Mouse (Mus musculus) intestine, embryonic 14.5 days (tissue): ENCODE results near the gene Mrps12. TPM values are rescaled to one million over a fixed set of nuclear protein-coding genes. Genes with fewer than 3 reads are reported as not detected.
A peak's percentile ranks its signal among the peaks of the same experiment; 100 is the strongest.

Experiments
- ATAC-seq: fragments of 200-750 bp; cut with Nextera tagmentation; replicated peaks from 2 replicates; pipeline ENCODE4 v1.8.0; 2017; ENCODE audit warnings: low read depth, moderate number of reproducible peaks, moderate TSS enrichment, moderate library complexity; ENCODE audit not compliant: low FRiP score, low TSS enrichment
- DNase-seq: peaks from one replicate; pipeline ENCODE4 v3.0.0-alpha.2; 2018; ENCODE audit warnings: low spot score
- H3K27ac ChIP-seq: fragments of 300-500 bp; sonication (generic); 2 replicates; pipeline ENCODE4 v1.5.1; 2014; ENCODE audit warnings: low read depth, mild to moderate bottlenecking, control low read depth
- H3K27me3 ChIP-seq: fragments of 300-500 bp; sonication (generic); replicated peaks from 2 replicates; pipeline ENCODE4 v1.6.1; 2014; ENCODE audit warnings: low read length, control low read depth; ENCODE audit not compliant: control insufficient read depth, insufficient read depth
- H3K36me3 ChIP-seq: fragments of 300-500 bp; sonication (generic); 2 replicates; pipeline ENCODE4 v1.6.1; 2014; ENCODE audit warnings: low read length, control low read depth; ENCODE audit not compliant: control insufficient read depth, insufficient read depth
- H3K4me1 ChIP-seq: fragments of 300-500 bp; sonication (generic); replicated peaks from 2 replicates; pipeline ENCODE4 v1.6.1; 2014; ENCODE audit warnings: low read length, control low read depth, mixed read lengths; ENCODE audit not compliant: control insufficient read depth, insufficient read depth
- H3K4me2 ChIP-seq: fragments of 300-500 bp; sonication (generic); 2 replicates; pipeline ENCODE4 v1.6.1; 2014; ENCODE audit warnings: low read length
- H3K4me3 ChIP-seq: fragments of 300-500 bp; sonication (generic); 2 replicates; pipeline ENCODE4 v1.5.1; 2014; ENCODE audit warnings: low read depth, low read length, control low read depth, mixed read lengths
- H3K9ac ChIP-seq: fragments of 300-500 bp; sonication (generic); 2 replicates; pipeline ENCODE4 v1.6.1; 2014; ENCODE audit warnings: mild to moderate bottlenecking, low read length
- H3K9me3 ChIP-seq: fragments of 300-500 bp; sonication (generic); 2 replicates; pipeline ENCODE4 v1.6.1; 2016; ENCODE audit warnings: low read length, control low read depth; ENCODE audit not compliant: control insufficient read depth
- WGBS: fragments of 180-500 bp; shearing (Covaris S2); extraction: QIAGEN DNeasy Blood & Tissue Kit; methylation state at CpG from one replicate; pipeline ENCODE4 v1.1.7; 2014; 5-methylcytosine and 5-hydroxymethylcytosine counted together
- polyA plus RNA-seq: library from polyadenylated mRNA; unstranded; fragments of >200 nt; fragmentation: Nextera tagmentation; extraction: Ambion mirVana; gene quantifications from 2 replicates; pipeline ENCODE4 v1.2.1, GENCODE M21; 2014

Mrps12 gene
- polyA plus RNA-seq, 1 experiment from 2014 or later = 152 TPM

- peak overlapping the region; percentile 53 for H3K9ac ChIP-seq
- no peaks in the 10 kb centered on the region for H3K9me3 ChIP-seq
- H3K4me1 ChIP-seq = peaks cover 11% of the 10 kb centered on the region
- H3K4me2 ChIP-seq = peak overlapping the region; percentile 59
- WGBS = 4% methylated on average over 14 of the region's 14 CpGs
- ATAC-seq = no peak
- H3K27me3 ChIP-seq = no peaks in the 10 kb centered on the region
- no peak overlapping the region for H3K27ac ChIP-seq
- no peak for DNase-seq
- H3K4me3 ChIP-seq = peak overlapping the region; percentile 78
- H3K36me3 ChIP-seq = no peaks in the 10 kb centered on the region
These were observed 25.3 kb upstream of the Mrps12 start for GRCm38 (mm10) chr7:28766910-28767309.

GRCm38 (mm10) chr7:28766173-28766879 is 24.7 kb upstream of the Mrps12 start, which contains the start of gene Sirt2:
Gene Sirt2 (plus strand): TSS chr7:28766735.
- peak within 1 kb of the TSS; percentile 53 for H3K9ac ChIP-seq
- peaks cover 6% of the 10 kb centered on the region for H3K36me3 ChIP-seq
- H3K4me3 ChIP-seq = peak within 1 kb of the TSS; percentile 78
- WGBS = under 1% methylated on average over 45 of the region's 45 CpGs
- DNase-seq = peak; percentile 96
- peak within 1 kb of the TSS; percentile 79 for H3K4me2 ChIP-seq
- ATAC-seq = peak; percentile 98
- no peaks in the 10 kb centered on the region for H3K27me3 ChIP-seq
- no peaks in the 10 kb centered on the region for H3K9me3 ChIP-seq
- no peak within 1 kb of the TSS for H3K27ac ChIP-seq
- H3K4me1 ChIP-seq = peaks cover 11% of the 10 kb centered on the region

- no peaks in the 10 kb centered on the region for H3K27me3 ChIP-seq
- peaks cover 11% of the 10 kb centered on the region for H3K4me1 ChIP-seq
- no peaks in the 10 kb centered on the region for H3K9me3 ChIP-seq
- no peak overlapping the region for H3K9ac ChIP-seq
- ATAC-seq (no peak), DNase-seq (no peak)
- 86% methylated on average over 6 of the region's 6 CpGs for WGBS
- H3K4me3 ChIP-seq = no peak overlapping the region
- H3K36me3 ChIP-seq = peaks cover 14% of the 10 kb centered on the region
- peak overlapping the region; percentile 79 for H3K4me2 ChIP-seq
- no peak overlapping the region for H3K27ac ChIP-seq
These were observed 23.6 kb upstream of the Mrps12 start for GRCm38 (mm10) chr7:28765211-28765610.

- no peak overlapping the region for H3K4me2 ChIP-seq
- H3K36me3 ChIP-seq = peaks cover 19% of the 10 kb centered on the region
- H3K4me3 ChIP-seq = no peak overlapping the region
- no peak overlapping the region for H3K9ac ChIP-seq
- ATAC-seq (no peak), DNase-seq (no peak)
- 90% methylated on average over 9 of the region's 9 CpGs for WGBS
- H3K27me3 ChIP-seq = peaks cover 1% of the 10 kb centered on the region; the same call in 1 of the 2 replicates
- H3K27ac ChIP-seq = no peak overlapping the region
- H3K4me1 ChIP-seq = peaks cover 7% of the 10 kb centered on the region
- H3K9me3 ChIP-seq = no peaks in the 10 kb centered on the region
These were observed 20.3 kb upstream of the Mrps12 start for GRCm38 (mm10) chr7:28761907-28762306.

- no peak overlapping the region for H3K9ac ChIP-seq
These were observed 17.0 kb upstream of the Mrps12 start for GRCm38 (mm10) chr7:28758623-28759022.

GRCm38 (mm10) chr7:28756079-28756478 is 14.5 kb upstream of the Mrps12 start, which contains the start of gene Ccer2:
Gene Ccer2 (plus strand): TSS chr7:28756174.
- DNase-seq (no peak), ATAC-seq (no peak)
- H3K9me3 ChIP-seq = no peaks in the 10 kb centered on the region
- peaks cover 16% of the 10 kb centered on the region for H3K36me3 ChIP-seq
- peaks cover 16% of the 10 kb centered on the region for H3K27me3 ChIP-seq
- H3K4me3 ChIP-seq = no peak within 1 kb of the TSS
- peak within 1 kb of the TSS; percentile 5; the same call in 1 of the 2 replicates for H3K4me2 ChIP-seq
- H3K9ac ChIP-seq = no peak within 1 kb of the TSS
- H3K4me1 ChIP-seq = 0 out of 2 replicates have a peak, but pooled peaks cover 5% of the 10 kb centered on the region
- no peak within 1 kb of the TSS for H3K27ac ChIP-seq
- WGBS = 2% methylated on average over 17 of the region's 17 CpGs

More at GRCm38 (mm10) chr7:28758623-28759022, 17.0 kb upstream of the Mrps12 start:
- H3K9me3 ChIP-seq = no peaks in the 10 kb centered on the region
- no peak for ATAC-seq
- H3K27ac ChIP-seq = no peak overlapping the region
- 84% methylated on average over 13 of the region's 13 CpGs for WGBS
- no peak overlapping the region for H3K4me3 ChIP-seq
- H3K4me1 ChIP-seq = 0 out of 2 replicates have a peak, but pooled peaks cover 5% of the 10 kb centered on the region
- peaks cover 16% of the 10 kb centered on the region for H3K27me3 ChIP-seq
- no peak for DNase-seq
- H3K36me3 ChIP-seq = peaks cover 19% of the 10 kb centered on the region
- no peak overlapping the region for H3K4me2 ChIP-seq

GRCm38 (mm10) chr7:28749935-28750334 is 8.3 kb upstream of the Mrps12 start:
- Histone ChIP-seq H3K4me1 (no peaks in the 10 kb centered on the region), H3K9ac (no peak overlapping the region), H3K4me3 (no peak overlapping the region), H3K4me2 (no peak overlapping the region), H3K27ac (no peak overlapping the region), H3K27me3 (no peaks in the 10 kb centered on the region), H3K36me3 (peaks cover 37% of the 10 kb centered on the region), H3K9me3 (no peaks in the 10 kb centered on the region)
- ATAC-seq = no peak
- WGBS = 91% methylated on average over 7 of the region's 7 CpGs
- no peak for DNase-seq

- Histone ChIP-seq H3K9me3 (0 out of 2 replicates have a peak, but pooled peaks cover 2% of the 10 kb centered on the region), H3K27me3 (no peaks in the 10 kb centered on the region), H3K4me2 (peak overlapping the region; percentile 93), H3K4me1 (peaks cover 12% of the 10 kb centered on the region), H3K9ac (peak overlapping the region; percentile 80), H3K36me3 (peaks cover 36% of the 10 kb centered on the region), H3K4me3 (peak overlapping the region; percentile 81), H3K27ac (peak overlapping the region; percentile 81; the same call in 1 of the 2 replicates)
- DNase-seq (no peak), ATAC-seq (no peak; the same call in 1 of the 2 replicates)
- 1% methylated on average over 13 of the region's 13 CpGs for WGBS
These were observed 282 bp downstream of the Mrps12 start for GRCm38 (mm10) chr7:28741368-28741708.
